Mouse (Mus musculus): ENCODE results near the gene Lgals9. TPM values are rescaled to one million over a fixed set of nuclear protein-coding genes. Genes with fewer than 3 reads are reported as not detected.

Gene Lgals9
- polyA plus RNA-seq (2014; fragmentation: Nextera tagmentation; extraction: Ambion mirVana), result 63.4 and 65.2 TPM in 2 replicates

DNA sequence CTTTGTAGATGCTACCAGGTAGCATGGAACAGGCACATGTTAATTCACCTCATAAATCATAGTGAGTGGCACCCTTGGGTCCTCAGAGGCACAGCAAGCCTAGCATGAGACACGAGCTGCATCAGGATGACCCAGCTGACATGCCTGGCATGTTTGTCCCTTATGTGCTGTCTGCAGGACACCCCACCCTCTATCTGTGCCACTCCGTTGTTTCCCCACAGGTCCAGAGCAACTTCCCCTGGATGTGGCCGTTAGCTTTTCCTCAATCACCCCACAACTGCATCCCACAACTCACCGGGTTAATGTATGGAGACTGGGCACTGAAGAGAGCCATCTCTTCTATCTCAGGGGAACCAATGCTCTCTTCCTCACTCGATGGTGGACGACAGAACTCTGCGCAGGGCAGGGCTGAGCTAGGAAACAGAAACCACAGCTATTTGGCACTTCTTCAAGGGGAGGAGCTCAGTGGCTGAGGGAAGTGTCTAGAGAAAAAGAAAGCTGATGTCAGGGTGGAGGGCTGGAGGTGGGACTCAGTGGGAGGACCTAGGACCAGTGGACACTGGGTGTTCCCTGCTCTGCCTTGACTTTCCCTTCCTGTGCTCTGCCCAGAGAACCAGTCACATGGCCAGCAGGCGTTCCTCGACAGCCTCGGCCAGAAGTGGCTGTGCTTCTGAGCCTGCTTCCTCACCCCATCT is at the start of gene Lgals9:
Lgals9 (minus strand) TSS at position 464 of the 695 bp plus-strand sequence.
- Histone ChIP-seq H3K9me3 (ENCODE audit: control insufficient read depth, low read length) (0 out of 2 replicates have a peak, but pooled peaks cover under 1% of the 10 kb centered on the region), H3K27ac (replicated peaks in 1 of 2; ENCODE audit: control insufficient read depth in 1 of 2, insufficient read depth in 1 of 2, low read depth in 2 of 2, low read length in 2 of 2) (peak within 1 kb of the TSS; percentile 50 to 64), H3K27me3 (ENCODE audit: control insufficient read depth, insufficient read depth, low read length) (no peaks in the 10 kb centered on the region), H3K4me2 (ENCODE audit: low read length) (peak within 1 kb of the TSS; percentile 54), H3K36me3 (ENCODE audit: control insufficient read depth, insufficient read depth, low read length) (no peaks in the 10 kb centered on the region), H3K4me3 (ENCODE audit: control insufficient read depth in 1 of 2, insufficient read depth in 1 of 2, low read depth in 1 of 2, low read length in 2 of 2) (peak within 1 kb of the TSS; percentile 36 to 45), H3K9ac (ENCODE audit: low read length) (peak within 1 kb of the TSS; percentile 60), H3K4me1 (ENCODE audit: control insufficient read depth in 2 of 2, insufficient read depth in 2 of 2, low read length in 2 of 2) (peaks cover 3 to 6% of the 10 kb centered on the region in 2 experiments; a peak in 1 of 4 replicates)
- peak; percentile 86 for ATAC-seq (ENCODE audit: insufficient number of reproducible peaks, insufficient read depth, low FRiP score, low read depth)
- 44% methylated on average over 10 of the region's 10 CpGs for WGBS

- H3K4me3 ChIP-seq (ENCODE audit: control insufficient read depth in 1 of 2, insufficient read depth in 1 of 2, low read depth in 1 of 2, low read length in 2 of 2), result no peak overlapping the region
- no peaks in the 10 kb centered on the region for H3K9me3 ChIP-seq (ENCODE audit: control insufficient read depth, low read length)
- WGBS, result 85% methylated on average over 11 of the region's 11 CpGs
- H3K4me1 ChIP-seq (ENCODE audit: control insufficient read depth in 2 of 2, insufficient read depth in 2 of 2, low read length in 2 of 2), result peaks cover 0 to 10% of the 10 kb centered on the region in 2 experiments; a peak in 2 of 4 replicates
- H3K27me3 ChIP-seq (ENCODE audit: control insufficient read depth, insufficient read depth, low read length), result no peaks in the 10 kb centered on the region
- ATAC-seq (ENCODE audit: insufficient number of reproducible peaks, insufficient read depth, low FRiP score, low read depth), result no peak
- no peak overlapping the region for H3K9ac ChIP-seq (ENCODE audit: low read length)
- no peak overlapping the region for H3K27ac ChIP-seq (replicated peaks in 1 of 2; ENCODE audit: control insufficient read depth in 1 of 2, insufficient read depth in 1 of 2, low read depth in 2 of 2, low read length in 2 of 2)
- H3K4me2 ChIP-seq (ENCODE audit: low read length), result no peak overlapping the region
- H3K36me3 ChIP-seq (ENCODE audit: control insufficient read depth, insufficient read depth, low read length), result peaks cover 63% of the 10 kb centered on the region
Measured at GRCm38 (mm10) chr11:79033636-79034035, 48.9 kb upstream of the Lgals9 start.

- H3K4me2 ChIP-seq (ENCODE audit: low read length), result no peak overlapping the region
- H3K36me3 ChIP-seq (ENCODE audit: control insufficient read depth, insufficient read depth, low read length), result peaks cover 60% of the 10 kb centered on the region
- no peak overlapping the region for H3K27ac ChIP-seq (replicated peaks in 1 of 2; ENCODE audit: control insufficient read depth in 1 of 2, insufficient read depth in 1 of 2, low read depth in 2 of 2, low read length in 2 of 2)
- no peaks in the 10 kb centered on the region for H3K27me3 ChIP-seq (ENCODE audit: control insufficient read depth, insufficient read depth, low read length)
- 82% methylated on average over 12 of the region's 12 CpGs for WGBS
- no peaks in the 10 kb centered on the region for H3K9me3 ChIP-seq (ENCODE audit: control insufficient read depth, low read length)
- no peak for ATAC-seq (ENCODE audit: insufficient number of reproducible peaks, insufficient read depth, low FRiP score, low read depth)
- peaks cover 0 to 10% of the 10 kb centered on the region in 2 experiments; a peak in 2 of 4 replicates for H3K4me1 ChIP-seq (ENCODE audit: control insufficient read depth in 2 of 2, insufficient read depth in 2 of 2, low read length in 2 of 2)
- no peak overlapping the region for H3K4me3 ChIP-seq (ENCODE audit: control insufficient read depth in 1 of 2, insufficient read depth in 1 of 2, low read depth in 1 of 2, low read length in 2 of 2)
- no peak overlapping the region for H3K9ac ChIP-seq (ENCODE audit: low read length)
Measured at GRCm38 (mm10) chr11:79033021-79033420, 48.3 kb upstream of the Lgals9 start.

DNA sequence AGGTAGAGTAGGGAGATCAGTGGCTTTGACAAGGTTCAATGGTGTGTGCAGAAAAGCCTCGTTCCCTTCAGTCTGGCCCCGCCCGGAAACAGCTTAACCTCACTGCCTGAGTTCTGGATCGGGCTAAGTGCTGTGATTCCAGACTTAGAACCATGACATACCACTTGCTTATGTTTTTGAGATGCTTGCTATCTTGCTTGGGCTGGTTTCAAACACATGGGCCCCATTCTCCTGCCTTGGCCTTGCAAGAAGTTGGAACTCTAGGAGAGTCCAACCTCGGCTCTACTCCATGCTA is 46.7 kb upstream of the Lgals9 start:
- H3K4me2 ChIP-seq (ENCODE audit: low read length), result no peak overlapping the region
- no peak for ATAC-seq (ENCODE audit: insufficient number of reproducible peaks, insufficient read depth, low FRiP score, low read depth)
- 70% methylated on average over 5 of the region's 5 CpGs for WGBS
- no peak overlapping the region for H3K4me3 ChIP-seq (ENCODE audit: control insufficient read depth in 1 of 2, insufficient read depth in 1 of 2, low read depth in 1 of 2, low read length in 2 of 2)
- H3K27ac ChIP-seq (replicated peaks in 1 of 2; ENCODE audit: control insufficient read depth in 1 of 2, insufficient read depth in 1 of 2, low read depth in 2 of 2, low read length in 2 of 2), result no peak overlapping the region
- peaks cover 0 to 9% of the 10 kb centered on the region in 2 experiments; a peak in 2 of 4 replicates for H3K4me1 ChIP-seq (ENCODE audit: control insufficient read depth in 2 of 2, insufficient read depth in 2 of 2, low read length in 2 of 2)
- no peaks in the 10 kb centered on the region for H3K27me3 ChIP-seq (ENCODE audit: control insufficient read depth, insufficient read depth, low read length)
- H3K9ac ChIP-seq (ENCODE audit: low read length), result no peak overlapping the region
- peaks cover 70% of the 10 kb centered on the region for H3K36me3 ChIP-seq (ENCODE audit: control insufficient read depth, insufficient read depth, low read length)
- H3K9me3 ChIP-seq (ENCODE audit: control insufficient read depth, low read length), result no peaks in the 10 kb centered on the region

- peaks cover 0 to 7% of the 10 kb centered on the region in 2 experiments; a peak in 2 of 4 replicates for H3K4me1 ChIP-seq (ENCODE audit: control insufficient read depth in 2 of 2, insufficient read depth in 2 of 2, low read length in 2 of 2)
- H3K9ac ChIP-seq (ENCODE audit: low read length), result no peak overlapping the region
- no peak overlapping the region for H3K4me3 ChIP-seq (ENCODE audit: control insufficient read depth in 1 of 2, insufficient read depth in 1 of 2, low read depth in 1 of 2, low read length in 2 of 2)
- no peaks in the 10 kb centered on the region for H3K9me3 ChIP-seq (ENCODE audit: control insufficient read depth, low read length)
- H3K27me3 ChIP-seq (ENCODE audit: control insufficient read depth, insufficient read depth, low read length), result no peaks in the 10 kb centered on the region
- peaks cover 70% of the 10 kb centered on the region for H3K36me3 ChIP-seq (ENCODE audit: control insufficient read depth, insufficient read depth, low read length)
- 0 out of 2 replicates have a peak, but pooled peaks have one; percentile 20 for ATAC-seq (ENCODE audit: insufficient number of reproducible peaks, insufficient read depth, low FRiP score, low read depth)
- 29% methylated on average over 19 of the region's 19 CpGs for WGBS
- H3K4me2 ChIP-seq (ENCODE audit: low read length), result no peak overlapping the region
- H3K27ac ChIP-seq (replicated peaks in 1 of 2; ENCODE audit: control insufficient read depth in 1 of 2, insufficient read depth in 1 of 2, low read depth in 2 of 2, low read length in 2 of 2), result no peak overlapping the region; a peak in 1 of 4 replicates
Measured at GRCm38 (mm10) chr11:79030570-79031451, 46.1 kb upstream of the Lgals9 start.

GRCm38 (mm10) chr11:79023751-79024150 is 39.0 kb upstream of the Lgals9 start:
- no peak overlapping the region for H3K4me3 ChIP-seq (ENCODE audit: control insufficient read depth in 1 of 2, insufficient read depth in 1 of 2, low read depth in 1 of 2, low read length in 2 of 2)
- 66% methylated on average over 6 of the region's 6 CpGs for WGBS

GRCm38 (mm10) chr11:79023342-79023741 is 38.6 kb upstream of the Lgals9 start:
- peaks cover 67% of the 10 kb centered on the region for H3K36me3 ChIP-seq (ENCODE audit: control insufficient read depth, insufficient read depth, low read length)

More at GRCm38 (mm10) chr11:79023751-79024150, 39.0 kb upstream of the Lgals9 start:
- no peaks in the 10 kb centered on the region for H3K27me3 ChIP-seq (ENCODE audit: control insufficient read depth, insufficient read depth, low read length)
- H3K27ac ChIP-seq (replicated peaks in 1 of 2; ENCODE audit: control insufficient read depth in 1 of 2, insufficient read depth in 1 of 2, low read depth in 2 of 2, low read length in 2 of 2), result peak overlapping the region; percentile 65 to 67
- no peaks in the 10 kb centered on the region for H3K9me3 ChIP-seq (ENCODE audit: control insufficient read depth, low read length)
- H3K4me2 ChIP-seq (ENCODE audit: low read length), result peak overlapping the region; percentile 28; the same call in 1 of the 2 replicates
- no peak overlapping the region for H3K9ac ChIP-seq (ENCODE audit: low read length)
- peaks cover 65% of the 10 kb centered on the region for H3K36me3 ChIP-seq (ENCODE audit: control insufficient read depth, insufficient read depth, low read length)
- ATAC-seq (ENCODE audit: insufficient number of reproducible peaks, insufficient read depth, low FRiP score, low read depth), result no peak
- peaks cover 0 to 10% of the 10 kb centered on the region in 2 experiments; a peak in 2 of 4 replicates for H3K4me1 ChIP-seq (ENCODE audit: control insufficient read depth in 2 of 2, insufficient read depth in 2 of 2, low read length in 2 of 2)

More at GRCm38 (mm10) chr11:79023342-79023741, 38.6 kb upstream of the Lgals9 start:
- peaks cover 0 to 10% of the 10 kb centered on the region in 2 experiments; a peak in 2 of 4 replicates for H3K4me1 ChIP-seq (ENCODE audit: control insufficient read depth in 2 of 2, insufficient read depth in 2 of 2, low read length in 2 of 2)
- ATAC-seq (ENCODE audit: insufficient number of reproducible peaks, insufficient read depth, low FRiP score, low read depth), result peak; percentile 36; the same call in 1 of the 2 replicates
- no peak overlapping the region for H3K4me3 ChIP-seq (ENCODE audit: control insufficient read depth in 1 of 2, insufficient read depth in 1 of 2, low read depth in 1 of 2, low read length in 2 of 2)
- peak overlapping the region; percentile 28; the same call in 1 of the 2 replicates for H3K4me2 ChIP-seq (ENCODE audit: low read length)
- no peaks in the 10 kb centered on the region for H3K27me3 ChIP-seq (ENCODE audit: control insufficient read depth, insufficient read depth, low read length)
- H3K27ac ChIP-seq (replicated peaks in 1 of 2; ENCODE audit: control insufficient read depth in 1 of 2, insufficient read depth in 1 of 2, low read depth in 2 of 2, low read length in 2 of 2), result peak overlapping the region; percentile 65 to 67
- 27% methylated on average over 7 of the region's 7 CpGs for WGBS
- no peaks in the 10 kb centered on the region for H3K9me3 ChIP-seq (ENCODE audit: control insufficient read depth, low read length)
- peak overlapping the region; percentile 8; the same call in 1 of the 2 replicates for H3K9ac ChIP-seq (ENCODE audit: low read length)
